Mouse (Mus musculus): ENCODE data around the gene Crygc.

DNA sequence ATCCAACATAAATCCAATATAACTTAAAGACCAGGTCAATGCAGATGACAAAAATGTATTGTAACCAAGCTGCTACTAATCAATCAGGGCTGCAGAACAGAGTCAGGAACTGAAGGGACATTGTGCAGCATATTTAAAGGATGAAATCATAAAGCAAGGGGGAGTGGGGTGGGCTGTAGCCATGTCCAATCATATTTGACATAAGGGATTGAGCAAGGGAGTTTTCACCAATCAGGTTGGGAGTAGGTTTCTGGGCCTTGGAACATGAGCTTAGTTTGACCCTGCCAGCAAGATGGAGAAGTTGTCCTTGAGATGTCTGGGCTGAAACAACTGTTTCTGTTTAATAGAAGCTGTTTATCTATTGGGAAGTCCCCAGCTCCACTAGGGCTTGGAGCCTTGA is 40.8 kb downstream of the Crygc start, which contains the start of gene Akr1cl:
- TF ChIP-seq CTCF (conservative IDR thresholded peaks at IDR 0.05; ENCODE audit: low read length) (no peak), NANOG (IDR thresholded peaks at IDR 0.05; ENCODE audit: borderline replicate concordance, low read length) (no peak)
